Mouse (Mus musculus): Measurements from ENCODE around the gene 9430097D07Rik. TPM values are rescaled to one million over a fixed set of nuclear protein-coding genes. Genes with fewer than 3 reads are reported as not detected.

9430097D07Rik gene
- polyA plus RNA-seq, 1 experiment: not detected

DNA sequence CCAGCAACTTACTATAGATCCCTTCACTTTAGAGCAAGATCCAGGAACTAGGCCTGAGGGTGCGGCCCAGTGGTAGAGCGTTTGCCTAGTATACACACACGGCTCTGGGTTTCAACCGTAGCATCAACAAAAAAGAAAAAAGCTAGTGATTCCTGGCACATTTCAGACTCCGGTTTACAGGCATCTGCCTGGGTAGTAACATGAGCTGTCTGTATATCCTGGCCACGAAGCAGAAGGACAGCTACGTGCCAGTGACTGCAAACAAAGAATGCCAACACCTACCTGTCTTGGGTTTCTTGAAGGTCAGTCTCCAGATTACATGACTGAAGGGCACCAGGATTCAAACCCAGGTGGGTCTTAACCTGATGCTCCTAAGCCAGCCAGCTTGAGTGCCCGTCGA lies 26.3 kb downstream of the 9430097D07Rik start:
- Histone ChIP-seq H3K9ac (ENCODE audit: low read depth, poor library complexity, severe bottlenecking) (no peak overlapping the region), H3K36me3 (ENCODE audit: control insufficient read depth, insufficient read depth, low read length, poor library complexity, severe bottlenecking) (no peaks in the 10 kb centered on the region), H3K27ac (ENCODE audit: insufficient read depth, low read length) (no peak overlapping the region), H3K27me3 (ENCODE audit: control insufficient read depth, insufficient read depth, low read length, poor library complexity, severe bottlenecking) (no peaks in the 10 kb centered on the region), H3K4me3 (ENCODE audit: low read depth, low read length) (no peak overlapping the region), H3K4me1 (ENCODE audit: control insufficient read depth, insufficient read depth, low read length) (no peaks in the 10 kb centered on the region), H3K9me3 (replicated peaks; ENCODE audit: control insufficient read depth, insufficient read depth, low read length, poor library complexity, severe bottlenecking) (no peaks in the 10 kb centered on the region)
- TF ChIP-seq POLR2A (IDR thresholded peaks at IDR 0.05; ENCODE audit: insufficient read depth, low read length) (no peak), EP300 (IDR thresholded peaks at IDR 0.05; ENCODE audit: insufficient read depth, low read depth, low read length) (no peak), CTCF (IDR thresholded peaks at IDR 0.05; ENCODE audit: low read depth, low read length) (no peak)

DNA sequence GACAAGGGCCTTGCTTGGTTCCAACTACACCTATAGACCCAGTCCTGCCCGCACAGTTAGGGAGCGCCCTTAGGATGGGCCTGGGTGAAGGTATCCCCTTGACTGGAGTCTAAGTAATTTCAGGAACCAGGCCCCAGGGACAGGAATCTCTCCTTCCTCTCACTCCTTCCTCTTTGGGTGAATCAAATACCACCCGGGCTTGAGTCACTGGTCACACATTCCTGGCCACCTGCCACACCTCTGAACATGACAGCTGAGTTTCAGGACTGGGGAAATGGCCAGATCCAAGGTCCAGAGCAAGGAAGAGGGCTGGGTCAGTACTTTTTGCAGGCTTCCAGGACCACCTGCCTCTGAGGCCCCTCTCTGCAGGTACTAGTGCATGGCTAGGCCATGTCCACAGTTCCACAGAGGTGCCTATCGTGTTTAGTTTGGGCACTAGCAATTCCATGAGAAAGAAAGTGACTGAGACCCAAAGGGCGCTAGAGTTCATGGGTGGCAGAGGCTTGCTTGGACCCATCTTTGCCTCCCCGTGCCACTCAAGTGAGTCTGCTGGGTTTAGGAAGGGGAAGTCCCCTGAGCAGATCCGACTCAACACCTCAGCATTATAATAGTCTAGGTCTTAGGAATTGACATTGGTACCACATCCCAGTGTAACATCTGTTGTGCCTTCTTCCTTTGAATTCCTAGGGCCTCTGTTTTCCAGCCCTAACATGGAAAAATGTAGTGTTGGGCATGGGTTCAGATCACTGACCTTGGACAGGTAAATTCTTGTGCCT lies 27.3 kb downstream of the 9430097D07Rik start:
- no peaks in the 10 kb centered on the region for H3K36me3 ChIP-seq (ENCODE audit: control insufficient read depth, insufficient read depth, low read length, poor library complexity, severe bottlenecking)
- no peak overlapping the region for H3K4me3 ChIP-seq (ENCODE audit: low read depth, low read length)
- H3K27ac ChIP-seq (ENCODE audit: insufficient read depth, low read length): no peak overlapping the region
- no peaks in the 10 kb centered on the region for H3K4me1 ChIP-seq (ENCODE audit: control insufficient read depth, insufficient read depth, low read length)
- H3K27me3 ChIP-seq (ENCODE audit: control insufficient read depth, insufficient read depth, low read length, poor library complexity, severe bottlenecking): no peaks in the 10 kb centered on the region
- TF ChIP-seq POLR2A (IDR thresholded peaks at IDR 0.05; ENCODE audit: insufficient read depth, low read length): no peak
- no peak for TF ChIP-seq CTCF (IDR thresholded peaks at IDR 0.05; ENCODE audit: low read depth, low read length)
- no peak for TF ChIP-seq EP300 (IDR thresholded peaks at IDR 0.05; ENCODE audit: insufficient read depth, low read depth, low read length)
- H3K9ac ChIP-seq (ENCODE audit: low read depth, poor library complexity, severe bottlenecking): no peak overlapping the region
- no peaks in the 10 kb centered on the region for H3K9me3 ChIP-seq (replicated peaks; ENCODE audit: control insufficient read depth, insufficient read depth, low read length, poor library complexity, severe bottlenecking)

DNA sequence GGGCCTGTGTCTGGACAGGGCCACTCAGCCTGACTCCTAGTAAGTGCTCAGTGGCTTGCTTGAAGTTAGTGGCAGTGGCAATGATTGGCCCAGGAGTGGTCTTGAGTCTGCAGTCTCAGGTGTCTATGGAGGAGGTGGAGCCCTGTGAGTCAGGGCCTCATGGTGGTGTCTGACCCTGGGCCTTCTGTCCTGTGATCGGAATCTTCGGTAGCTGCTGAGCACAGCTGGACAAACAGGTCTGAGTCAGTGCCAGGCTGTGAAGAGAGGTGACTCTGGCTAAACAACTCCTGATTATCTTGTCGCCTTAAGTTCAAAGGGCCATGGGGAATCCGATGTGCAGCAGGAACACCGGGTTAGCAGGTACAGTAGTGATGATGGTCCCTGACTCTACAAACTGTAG lies 28.1 kb downstream of the 9430097D07Rik start:
- no peaks in the 10 kb centered on the region for H3K9me3 ChIP-seq (replicated peaks; ENCODE audit: control insufficient read depth, insufficient read depth, low read length, poor library complexity, severe bottlenecking)
- TF ChIP-seq CTCF (IDR thresholded peaks at IDR 0.05; ENCODE audit: low read depth, low read length) (no peak), EP300 (IDR thresholded peaks at IDR 0.05; ENCODE audit: insufficient read depth, low read depth, low read length) (no peak), POLR2A (IDR thresholded peaks at IDR 0.05; ENCODE audit: insufficient read depth, low read length) (no peak)
- H3K27ac ChIP-seq (ENCODE audit: insufficient read depth, low read length): no peak overlapping the region
- H3K4me1 ChIP-seq (ENCODE audit: control insufficient read depth, insufficient read depth, low read length): no peaks in the 10 kb centered on the region
- no peaks in the 10 kb centered on the region for H3K27me3 ChIP-seq (ENCODE audit: control insufficient read depth, insufficient read depth, low read length, poor library complexity, severe bottlenecking)
- no peaks in the 10 kb centered on the region for H3K36me3 ChIP-seq (ENCODE audit: control insufficient read depth, insufficient read depth, low read length, poor library complexity, severe bottlenecking)
- no peak overlapping the region for H3K9ac ChIP-seq (ENCODE audit: low read depth, poor library complexity, severe bottlenecking)
- H3K4me3 ChIP-seq (ENCODE audit: low read depth, low read length): no peak overlapping the region

DNA sequence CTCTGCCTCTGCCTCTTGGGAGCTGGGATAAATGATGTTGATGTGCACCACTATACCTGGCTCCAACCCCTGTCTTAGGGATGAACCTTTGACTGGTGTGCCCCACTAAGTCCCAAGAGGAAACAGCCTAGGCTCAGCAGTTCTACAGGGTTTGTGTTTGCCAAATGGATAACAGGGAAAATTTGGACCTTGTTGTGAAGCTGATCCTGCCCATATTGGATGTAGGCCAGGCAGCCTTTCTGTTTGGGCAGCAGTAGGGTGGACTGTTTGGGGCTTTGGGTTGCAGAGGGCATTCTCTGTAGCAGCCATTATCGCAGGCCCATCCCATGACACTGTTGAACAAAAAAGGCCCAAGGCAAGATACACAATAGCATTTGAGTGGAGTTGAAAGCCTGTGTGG lies 28.5 kb downstream of the 9430097D07Rik start:
- H3K9me3 ChIP-seq (replicated peaks; ENCODE audit: control insufficient read depth, insufficient read depth, low read length, poor library complexity, severe bottlenecking): no peaks in the 10 kb centered on the region
- H3K9ac ChIP-seq (ENCODE audit: low read depth, poor library complexity, severe bottlenecking): no peak overlapping the region
- no peaks in the 10 kb centered on the region for H3K4me1 ChIP-seq (ENCODE audit: control insufficient read depth, insufficient read depth, low read length)
- H3K4me3 ChIP-seq (ENCODE audit: low read depth, low read length): no peak overlapping the region
- no peak overlapping the region for H3K27ac ChIP-seq (ENCODE audit: insufficient read depth, low read length)
- H3K36me3 ChIP-seq (ENCODE audit: control insufficient read depth, insufficient read depth, low read length, poor library complexity, severe bottlenecking): no peaks in the 10 kb centered on the region
- no peaks in the 10 kb centered on the region for H3K27me3 ChIP-seq (ENCODE audit: control insufficient read depth, insufficient read depth, low read length, poor library complexity, severe bottlenecking)
- TF ChIP-seq CTCF (IDR thresholded peaks at IDR 0.05; ENCODE audit: low read depth, low read length) (no peak), EP300 (IDR thresholded peaks at IDR 0.05; ENCODE audit: insufficient read depth, low read depth, low read length) (no peak), POLR2A (IDR thresholded peaks at IDR 0.05; ENCODE audit: insufficient read depth, low read length) (no peak)

DNA sequence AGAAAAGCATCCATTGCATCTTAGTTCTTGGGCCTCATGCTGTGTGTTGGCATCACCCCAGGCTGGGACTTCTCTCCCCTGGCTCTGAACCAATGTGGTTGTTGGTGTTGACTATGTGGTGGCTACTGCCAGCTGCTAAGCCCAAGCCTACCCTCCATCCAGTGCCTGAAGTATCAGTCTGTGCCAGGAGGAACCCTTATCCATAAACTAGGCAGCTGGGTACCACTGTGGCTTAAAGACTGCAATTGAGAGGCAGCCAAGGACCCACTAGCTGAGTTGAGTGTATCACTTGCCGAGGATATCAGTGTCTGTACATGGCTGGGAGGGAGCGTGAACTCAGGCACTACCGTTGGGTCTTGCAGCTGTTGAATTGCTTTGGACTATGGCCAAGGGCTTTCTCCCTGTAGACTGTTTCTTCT lies 32.4 kb downstream of the 9430097D07Rik start:
- TF ChIP-seq EP300 (IDR thresholded peaks at IDR 0.05; ENCODE audit: insufficient read depth, low read depth, low read length) (no peak), CTCF (IDR thresholded peaks at IDR 0.05; ENCODE audit: low read depth, low read length) (no peak), POLR2A (IDR thresholded peaks at IDR 0.05; ENCODE audit: insufficient read depth, low read length) (no peak)
- Histone ChIP-seq H3K4me1 (ENCODE audit: control insufficient read depth, insufficient read depth, low read length) (peaks cover 7% of the 10 kb centered on the region), H3K9ac (ENCODE audit: low read depth, poor library complexity, severe bottlenecking) (no peak overlapping the region), H3K27me3 (ENCODE audit: control insufficient read depth, insufficient read depth, low read length, poor library complexity, severe bottlenecking) (no peaks in the 10 kb centered on the region), H3K27ac (ENCODE audit: insufficient read depth, low read length) (no peak overlapping the region), H3K4me3 (ENCODE audit: low read depth, low read length) (no peak overlapping the region), H3K36me3 (ENCODE audit: control insufficient read depth, insufficient read depth, low read length, poor library complexity, severe bottlenecking) (no peaks in the 10 kb centered on the region), H3K9me3 (replicated peaks; ENCODE audit: control insufficient read depth, insufficient read depth, low read length, poor library complexity, severe bottlenecking) (no peaks in the 10 kb centered on the region)

DNA sequence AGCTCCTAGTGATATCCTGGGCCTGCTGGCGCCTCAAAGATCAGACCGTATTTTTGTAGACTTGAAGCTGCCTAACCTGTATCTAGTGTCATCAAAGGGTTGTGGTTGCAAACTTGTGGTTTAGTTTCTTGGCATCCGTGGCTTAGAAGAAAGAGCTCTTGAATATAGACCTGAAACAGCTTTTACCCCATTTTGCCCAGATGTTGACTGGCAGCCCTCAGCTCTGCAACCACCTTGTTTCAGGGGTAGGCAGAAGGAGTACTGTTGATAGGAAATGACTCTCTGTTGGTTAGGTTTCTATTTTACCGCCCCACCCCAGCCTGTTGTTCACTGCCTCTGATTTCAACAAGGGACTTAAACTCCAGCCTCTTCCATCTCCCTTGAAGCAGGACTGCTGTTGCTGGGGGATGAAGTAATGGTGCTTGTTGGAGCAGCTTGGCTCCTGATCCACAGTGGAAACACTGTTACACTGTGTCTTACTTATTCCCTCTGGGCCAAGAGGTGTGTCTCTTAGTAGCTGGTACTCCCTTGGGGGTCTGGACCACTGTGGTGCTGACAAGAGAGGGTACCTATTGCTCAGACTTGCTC lies 33.4 kb downstream of the 9430097D07Rik start:
- peaks cover 9% of the 10 kb centered on the region for H3K4me1 ChIP-seq (ENCODE audit: control insufficient read depth, insufficient read depth, low read length)
- no peaks in the 10 kb centered on the region for H3K9me3 ChIP-seq (replicated peaks; ENCODE audit: control insufficient read depth, insufficient read depth, low read length, poor library complexity, severe bottlenecking)
- TF ChIP-seq POLR2A (IDR thresholded peaks at IDR 0.05; ENCODE audit: insufficient read depth, low read length) (no peak), EP300 (IDR thresholded peaks at IDR 0.05; ENCODE audit: insufficient read depth, low read depth, low read length) (no peak), CTCF (IDR thresholded peaks at IDR 0.05; ENCODE audit: low read depth, low read length) (no peak)
- H3K36me3 ChIP-seq (ENCODE audit: control insufficient read depth, insufficient read depth, low read length, poor library complexity, severe bottlenecking): no peaks in the 10 kb centered on the region
- H3K4me3 ChIP-seq (ENCODE audit: low read depth, low read length): no peak overlapping the region
- no peak overlapping the region for H3K9ac ChIP-seq (ENCODE audit: low read depth, poor library complexity, severe bottlenecking)
- H3K27ac ChIP-seq (ENCODE audit: insufficient read depth, low read length): no peak overlapping the region
- no peaks in the 10 kb centered on the region for H3K27me3 ChIP-seq (ENCODE audit: control insufficient read depth, insufficient read depth, low read length, poor library complexity, severe bottlenecking)

Measured in ES-Bruce4 (cell line).